Mouse (Mus musculus) embryonic facial prominence, embryonic 14.5 days (tissue): Measurements from ENCODE around the gene Gramd1a. TPM values are rescaled to one million over a fixed set of nuclear protein-coding genes. Genes with fewer than 3 reads are reported as not detected.
A peak's percentile ranks its signal among the peaks of the same experiment; 100 is the strongest.

Source experiments
- ATAC-seq: fragments of 200-750 bp; cut with Nextera tagmentation; 2 replicates; pipeline ENCODE4 v1.8.0; 2017; ENCODE audit warnings: low read depth, moderate number of reproducible peaks, moderate TSS enrichment
- DNase-seq: peaks from one replicate; pipeline ENCODE4 v3.0.0-alpha.2; 2015; ENCODE audit warnings: low spot score
- H3K27ac ChIP-seq: fragments of 300-500 bp; sonication (generic); replicated peaks from 2 replicates; pipeline ENCODE4 v1.5.1; 2014; ENCODE audit warnings: low read depth, mild to moderate bottlenecking, low read length, moderate library complexity
- H3K27me3 ChIP-seq: fragments of 300-500 bp; sonication (generic); replicated peaks from 2 replicates; pipeline ENCODE4 v1.6.1; 2014; ENCODE audit warnings: low read length; ENCODE audit not compliant: control insufficient read depth, insufficient read depth
- H3K36me3 ChIP-seq: fragments of 300-500 bp; sonication (generic); 2 replicates; pipeline ENCODE4 v1.6.1; 2014; ENCODE audit warnings: low read length, mixed read lengths; ENCODE audit not compliant: control insufficient read depth, insufficient read depth
- H3K4me1 ChIP-seq: fragments of 300-500 bp; sonication (generic); 2 replicates; pipeline ENCODE4 v1.6.1; 2014; ENCODE audit warnings: antibody characterized with exemption, low read length; ENCODE audit not compliant: control insufficient read depth, insufficient read depth
- H3K4me2 ChIP-seq: fragments of 300-500 bp; sonication (generic); 2 replicates; pipeline ENCODE4 v1.6.1; 2014; ENCODE audit warnings: low read depth, mild to moderate bottlenecking, low read length, moderate library complexity, mixed read lengths
- H3K4me3 ChIP-seq: fragments of 300-500 bp; sonication (generic); 2 replicates; pipeline ENCODE4 v1.5.1; 2014; ENCODE audit warnings: low read depth, mild to moderate bottlenecking, low read length
- H3K9ac ChIP-seq: fragments of 300-500 bp; sonication (generic); 2 replicates; pipeline ENCODE4 v1.6.1; 2014; ENCODE audit warnings: low read depth, mild to moderate bottlenecking, low read length, moderate library complexity, mixed read lengths
- H3K9me3 ChIP-seq: fragments of 300-500 bp; sonication (generic); 2 replicates; pipeline ENCODE4 v1.6.1; 2016; ENCODE audit warnings: low read length; ENCODE audit not compliant: control insufficient read depth
- whole genome bisulfite sequencing: fragments of 180-500 bp; shearing (Covaris S2); extraction: QIAGEN DNeasy Blood & Tissue Kit; methylation state at CpG from one replicate; pipeline ENCODE4 v1.1.7; 2014; 5-methylcytosine and 5-hydroxymethylcytosine counted together
- polyA plus RNA-seq: library from polyadenylated mRNA; unstranded; fragments of >200 nt; fragmentation: Nextera tagmentation; extraction: Ambion mirVana; gene quantifications from 2 replicates; pipeline ENCODE4 v1.2.1, GENCODE M21; 2014

Gramd1a gene
- polyA plus RNA-seq: 65.4 and 65.7 TPM in 2 replicates

DNA sequence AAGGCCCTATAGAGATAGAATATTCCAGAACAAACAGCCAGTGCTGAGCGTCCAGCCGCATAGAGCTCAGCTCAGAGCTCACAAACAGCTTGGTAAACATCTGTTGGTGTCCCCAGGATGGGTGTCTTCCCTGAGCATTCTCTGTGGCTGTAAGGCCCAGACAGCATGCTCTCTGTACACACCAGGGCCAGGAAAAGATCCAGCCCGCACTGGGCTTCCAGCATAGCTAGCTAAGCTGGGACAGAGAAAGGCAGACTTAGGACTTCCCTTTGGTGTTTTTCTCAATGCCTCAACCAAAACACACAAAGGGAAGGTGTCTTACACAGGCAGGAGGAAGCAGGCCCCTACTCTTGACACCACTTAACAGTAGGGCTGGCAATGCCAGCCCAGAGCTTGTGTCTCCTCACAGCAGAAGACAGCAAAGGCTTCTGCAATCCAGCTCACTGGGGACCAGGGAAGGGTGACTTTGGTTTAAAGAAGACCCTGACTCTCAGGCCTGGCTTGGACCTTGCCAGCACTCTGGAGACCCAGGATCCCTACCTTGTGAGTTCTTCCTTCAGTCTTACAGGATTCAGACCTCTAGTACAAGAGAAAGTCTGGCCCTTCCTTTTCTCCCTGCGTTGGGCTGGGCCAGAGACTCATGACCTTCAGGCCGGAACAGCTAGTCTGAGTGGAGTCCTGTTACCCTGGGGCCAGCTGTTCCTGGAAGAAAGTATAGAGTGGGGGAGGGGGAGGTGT is at the start of gene Gramd1a:
Gene Gramd1a, minus strand, starts transcription at position 601 of the 738 bp plus-strand sequence.
- Histone ChIP-seq H3K4me3 (no peak within 1 kb of the TSS), H3K36me3 (no peaks in the 10 kb centered on the region), H3K27me3 (no peaks in the 10 kb centered on the region), H3K9ac (no peak within 1 kb of the TSS), H3K4me1 (0 out of 2 replicates have a peak, but pooled peaks cover 8% of the 10 kb centered on the region), H3K9me3 (no peaks in the 10 kb centered on the region), H3K4me2 (no peak within 1 kb of the TSS), H3K27ac (no peak within 1 kb of the TSS)
- ATAC-seq: no peak
- peak; percentile 24 for DNase-seq
- WGBS: 60% methylated on average over 5 of the region's 5 CpGs

DNA sequence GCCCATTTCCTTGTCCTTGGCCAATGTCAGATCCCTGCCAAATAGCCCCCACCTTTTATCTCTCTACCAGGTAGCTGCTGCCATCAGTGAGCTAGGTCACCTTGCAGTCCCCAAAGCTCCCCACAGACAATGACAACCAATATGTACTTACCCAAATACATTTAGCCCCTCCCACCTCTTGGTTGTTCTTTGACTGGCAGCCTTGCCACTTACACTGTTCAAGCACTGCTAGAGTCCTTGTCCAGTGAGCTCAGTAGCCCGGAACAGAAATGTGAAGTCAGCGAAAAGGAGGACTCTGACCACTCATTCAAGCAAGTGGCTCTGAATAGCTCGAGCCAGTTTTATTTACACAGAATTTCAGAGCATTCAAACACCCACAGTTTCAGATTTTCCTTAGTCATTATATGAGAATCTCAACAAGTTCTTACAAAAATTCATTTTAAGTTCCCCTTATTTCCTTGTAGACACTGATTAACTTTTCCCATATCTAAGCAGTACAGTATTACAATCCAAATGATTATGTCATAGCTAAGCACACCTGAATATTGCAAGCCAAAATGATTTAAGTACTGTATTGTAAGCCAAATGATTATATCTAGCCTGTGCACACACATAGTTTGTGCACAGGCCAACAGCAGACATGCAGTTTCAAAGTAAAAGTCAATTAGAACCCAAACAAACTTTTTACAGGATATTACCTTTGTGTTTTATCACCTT is 40.1 kb upstream of the Gramd1a start:
- no peaks in the 10 kb centered on the region for H3K27me3 ChIP-seq
- 72% methylated on average over 3 of the region's 3 CpGs for WGBS
- no peaks in the 10 kb centered on the region for H3K36me3 ChIP-seq
- no peak for ATAC-seq
- H3K9me3 ChIP-seq: no peaks in the 10 kb centered on the region
- H3K27ac ChIP-seq: no peak overlapping the region
- no peak for DNase-seq
- no peak overlapping the region for H3K9ac ChIP-seq
- H3K4me2 ChIP-seq: no peak overlapping the region
- no peaks in the 10 kb centered on the region for H3K4me1 ChIP-seq
- H3K4me3 ChIP-seq: no peak overlapping the region

DNA sequence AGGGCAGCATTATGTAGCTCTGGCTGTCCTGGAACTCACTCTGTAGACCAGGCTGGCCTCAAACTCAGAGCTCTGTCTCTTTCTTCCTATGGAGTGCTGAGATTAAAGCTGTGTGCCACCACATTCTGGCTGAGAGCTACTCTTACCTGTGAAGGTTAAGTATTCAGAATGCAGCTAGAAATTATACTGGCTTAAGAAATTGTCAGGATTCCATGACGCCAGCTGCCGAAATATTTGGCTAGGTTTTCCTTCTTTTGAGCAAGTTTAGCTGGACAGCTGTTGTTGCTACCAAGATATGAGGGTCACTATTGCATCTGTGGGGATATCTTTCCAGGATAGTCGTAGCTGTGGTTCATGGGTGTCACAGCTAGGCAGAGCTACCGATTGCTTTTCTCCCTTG is 29.0 kb upstream of the Gramd1a start:
- no peak overlapping the region for H3K27ac ChIP-seq
- H3K9ac ChIP-seq: no peak overlapping the region
- H3K36me3 ChIP-seq: no peaks in the 10 kb centered on the region
- no peak overlapping the region for H3K4me2 ChIP-seq
- H3K27me3 ChIP-seq: no peaks in the 10 kb centered on the region
- no peak for DNase-seq
- ATAC-seq: no peak
- H3K9me3 ChIP-seq: no peaks in the 10 kb centered on the region
- H3K4me3 ChIP-seq: no peak overlapping the region
- WGBS: 67% methylated on average over 4 of the region's 4 CpGs
- H3K4me1 ChIP-seq: no peaks in the 10 kb centered on the region

DNA sequence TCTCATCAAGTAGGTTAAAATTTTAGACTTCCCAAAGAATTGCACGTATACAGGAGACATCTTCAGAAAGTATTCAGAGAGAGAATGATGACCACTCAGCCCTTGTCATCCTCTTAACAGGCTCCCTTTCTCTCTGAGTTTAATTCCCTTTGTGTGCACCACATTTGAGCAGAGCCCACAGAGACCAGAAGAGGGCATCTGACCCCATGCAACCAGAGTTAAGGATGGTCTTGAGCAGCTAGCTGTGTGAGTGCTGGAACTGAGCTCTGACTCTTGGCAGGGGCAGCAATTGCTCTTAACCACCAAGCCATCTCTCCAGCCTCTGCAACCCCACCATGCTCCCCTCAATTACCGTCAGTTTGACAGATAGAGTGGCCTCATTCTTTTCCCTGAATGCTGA is 27.2 kb upstream of the Gramd1a start:
- H3K27ac ChIP-seq: no peak overlapping the region
- no peak overlapping the region for H3K4me2 ChIP-seq
- ATAC-seq (no peak), DNase-seq (no peak)
- no peaks in the 10 kb centered on the region for H3K27me3 ChIP-seq
- no peak overlapping the region for H3K4me3 ChIP-seq
- no peaks in the 10 kb centered on the region for H3K36me3 ChIP-seq
- no peaks in the 10 kb centered on the region for H3K9me3 ChIP-seq
- no peak overlapping the region for H3K9ac ChIP-seq
- no peaks in the 10 kb centered on the region for H3K4me1 ChIP-seq
- WGBS: 47% methylated on average over 2 of the region's 2 CpGs

DNA sequence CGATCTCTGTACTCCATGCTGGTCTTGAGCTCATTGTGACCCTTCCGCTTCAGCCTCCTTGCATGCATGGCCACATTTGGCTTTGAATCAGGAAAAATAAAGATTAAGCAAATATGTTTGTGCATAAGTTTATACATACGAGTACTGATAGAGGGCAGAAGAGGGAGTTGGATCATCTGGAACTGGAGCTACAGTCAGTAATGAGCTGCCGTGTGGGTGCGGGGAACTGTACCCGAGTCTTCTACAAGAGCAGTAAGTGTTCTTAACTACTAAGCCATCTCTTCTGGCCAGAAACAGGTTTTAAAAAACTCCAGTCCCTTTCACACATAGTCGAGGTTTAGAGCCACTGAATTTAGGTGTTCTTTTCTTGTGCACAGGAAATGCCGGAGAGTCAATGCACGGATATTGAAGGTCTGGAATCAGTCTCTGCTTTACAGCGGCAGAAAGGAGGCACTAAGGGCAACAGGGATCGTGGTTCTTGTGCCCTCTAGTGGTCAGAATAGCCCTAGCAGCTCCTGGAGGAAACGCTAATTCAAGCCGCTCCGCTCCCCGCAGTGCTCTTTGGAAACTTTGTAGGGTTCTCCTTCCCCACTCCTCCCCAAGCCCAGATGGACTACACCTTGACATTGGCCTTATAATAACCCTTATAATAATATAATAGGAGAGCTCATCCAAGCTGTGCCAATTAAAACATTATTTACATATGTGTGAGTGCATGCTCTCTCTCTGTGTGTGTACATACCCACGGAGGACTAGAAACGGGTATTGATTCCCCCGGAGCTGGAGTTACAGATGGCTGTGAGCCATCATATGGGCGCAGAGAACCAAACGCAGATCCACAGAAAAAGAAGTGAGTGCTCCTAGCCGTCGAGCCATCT is 21.4 kb upstream of the Gramd1a start:
- Histone ChIP-seq H3K9ac (no peak overlapping the region), H3K27ac (no peak overlapping the region), H3K27me3 (no peaks in the 10 kb centered on the region), H3K36me3 (no peaks in the 10 kb centered on the region), H3K4me3 (peak overlapping the region; percentile 22), H3K4me2 (peak overlapping the region; percentile 43), H3K9me3 (no peaks in the 10 kb centered on the region), H3K4me1 (0 out of 2 replicates have a peak, but pooled peaks cover 2% of the 10 kb centered on the region)
- 24% methylated on average over 22 of the region's 22 CpGs for WGBS
- DNase-seq: peak; percentile 79
- ATAC-seq: peak; percentile 87

DNA sequence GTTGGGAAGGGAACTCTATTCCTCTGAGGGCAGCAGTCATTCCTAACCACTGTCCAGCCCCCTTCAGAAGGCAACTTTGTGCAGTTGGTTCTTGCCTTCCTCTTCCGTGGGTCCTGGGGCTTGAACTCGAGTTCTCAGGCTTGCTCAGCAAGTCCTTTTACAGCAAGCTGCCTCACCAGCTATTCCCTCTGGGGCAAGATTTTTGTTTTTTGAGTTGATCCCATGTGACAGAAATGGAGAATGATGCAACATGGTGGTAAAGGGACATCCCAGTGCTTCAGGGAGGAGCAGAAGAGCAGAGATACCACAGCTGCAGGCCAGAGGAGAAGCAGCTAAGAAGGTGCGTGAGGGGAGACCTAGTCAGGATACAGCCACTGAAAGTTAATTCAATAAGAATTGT is 19.4 kb upstream of the Gramd1a start:
- 64% methylated on average over 3 of the region's 3 CpGs for WGBS
- no peak overlapping the region for H3K9ac ChIP-seq
- H3K9me3 ChIP-seq: no peaks in the 10 kb centered on the region

DNA sequence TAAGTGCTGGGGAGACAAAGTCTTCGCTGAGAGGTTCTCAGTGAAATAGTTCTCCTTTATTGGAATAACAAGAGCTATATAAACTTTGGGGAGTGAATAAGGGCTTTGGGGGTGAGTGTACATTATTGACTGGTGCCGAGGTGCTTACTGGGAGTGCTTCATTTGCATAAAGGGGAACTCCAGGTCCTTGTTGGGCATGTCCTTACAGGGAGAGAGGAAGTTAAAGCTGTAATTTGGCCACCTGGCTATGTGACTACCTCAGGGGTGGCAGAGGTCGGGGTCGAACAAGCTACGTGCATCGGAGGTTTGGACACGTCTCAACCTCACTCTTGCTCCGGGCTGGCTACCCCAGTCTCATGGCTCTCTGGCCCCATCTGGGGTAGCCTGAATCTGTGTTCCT is 18.8 kb upstream of the Gramd1a start:
- ATAC-seq (no peak), DNase-seq (no peak)
- 0 out of 2 replicates have a peak, but pooled peaks cover 2% of the 10 kb centered on the region for H3K4me1 ChIP-seq
- no peak overlapping the region for H3K27ac ChIP-seq
- H3K36me3 ChIP-seq: no peaks in the 10 kb centered on the region
- WGBS: 75% methylated on average over 8 of the region's 8 CpGs
- H3K9ac ChIP-seq: no peak overlapping the region
- no peak overlapping the region for H3K4me3 ChIP-seq
- H3K4me2 ChIP-seq: no peak overlapping the region
- no peaks in the 10 kb centered on the region for H3K27me3 ChIP-seq
- H3K9me3 ChIP-seq: no peaks in the 10 kb centered on the region

More for the DNA sequence above, 19.4 kb upstream of the Gramd1a start:
- H3K4me1 ChIP-seq: 0 out of 2 replicates have a peak, but pooled peaks cover 2% of the 10 kb centered on the region
- H3K4me2 ChIP-seq: no peak overlapping the region
- DNase-seq (no peak), ATAC-seq (no peak)
- no peak overlapping the region for H3K4me3 ChIP-seq
- H3K27me3 ChIP-seq: no peaks in the 10 kb centered on the region
- no peak overlapping the region for H3K27ac ChIP-seq
- no peaks in the 10 kb centered on the region for H3K36me3 ChIP-seq

DNA sequence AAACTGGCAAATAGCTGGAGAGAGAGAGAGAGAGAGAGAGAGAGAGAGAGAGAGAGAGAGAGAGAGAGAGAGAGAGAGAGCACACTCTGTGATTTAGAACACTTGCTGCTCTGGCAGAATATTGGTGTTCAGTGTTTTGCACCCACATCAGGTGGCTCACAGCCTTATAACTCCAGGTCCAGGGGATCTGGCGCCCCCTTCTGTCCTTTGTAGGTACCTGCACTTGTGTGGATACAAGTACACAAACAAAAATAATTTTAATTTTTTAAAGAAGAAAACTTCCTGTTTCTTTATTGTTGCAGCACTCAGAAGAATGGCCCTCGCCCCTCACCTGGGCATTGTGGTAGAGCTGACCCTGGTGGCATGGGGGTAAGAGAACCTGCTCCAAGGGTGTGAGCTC is 16.5 kb upstream of the Gramd1a start:
- Histone ChIP-seq H3K9me3 (no peaks in the 10 kb centered on the region), H3K4me1 (0 out of 2 replicates have a peak, but pooled peaks cover 2% of the 10 kb centered on the region), H3K9ac (no peak overlapping the region), H3K36me3 (no peaks in the 10 kb centered on the region), H3K4me2 (no peak overlapping the region), H3K27ac (no peak overlapping the region), H3K4me3 (no peak overlapping the region), H3K27me3 (no peaks in the 10 kb centered on the region)
- DNase-seq (peak; percentile 22), ATAC-seq (no peak)
- WGBS: 28% methylated on average over 2 of the region's 2 CpGs
